Mouse (Mus musculus) gastrocnemius, postnatal 10 days (tissue): ENCODE measurements around the gene Tfap2d. TPM values are rescaled to one million over a fixed set of nuclear protein-coding genes. Genes with fewer than 3 reads are reported as not detected.

Source experiments
- DNase-seq: peaks from one replicate; pipeline ENCODE4 v3.0.0; 2021; ENCODE audit warnings: mixed read lengths
- long read RNA-seq, 2 experiments: library from polyadenylated mRNA; stranded (forward); transcript quantifications; one replicate each; pipeline ENCODE4 v2.0.0; 2021
- total RNA-seq, 2 experiments: library from RNA; stranded (reverse); gene quantifications; 2 replicates each; pipeline ENCODE4 v1.2.3; 2021

Gene Tfap2d
- total RNA-seq = not detected
- long read RNA-seq, experiment 1 = 0 reads
- long read RNA-seq, experiment 2 = 0 reads

DNA sequence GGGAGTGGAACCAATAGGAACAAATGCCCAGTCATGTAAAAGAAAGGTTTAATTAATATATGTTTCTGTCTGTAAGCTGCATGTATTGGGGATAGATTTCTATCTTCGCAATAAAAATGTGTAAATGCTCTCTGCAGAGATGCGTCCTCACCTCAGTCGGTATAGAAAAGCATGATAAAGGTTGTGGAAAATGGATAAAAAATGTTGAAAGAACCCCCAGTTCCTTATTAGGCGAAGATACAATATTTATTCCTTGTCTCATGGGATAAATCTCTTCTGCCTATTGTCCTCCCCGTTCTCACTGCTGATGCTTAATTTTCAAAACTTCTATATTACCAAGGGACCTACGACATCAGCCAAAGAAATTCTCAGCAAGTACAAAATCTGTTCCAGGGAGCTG lies at the start of gene Tfap2d:
TSS of gene Tfap2d (plus strand) at position 392 of the 400 bp plus-strand sequence.
- DNase-seq = no peak

- DNase-seq = no peak
Observed at GRCm38 (mm10) chr1:19056300-19056699, 46.5 kb upstream of the Tfap2d start.

- DNase-seq = no peak
Observed at GRCm38 (mm10) chr1:19056861-19057260, 46.0 kb upstream of the Tfap2d start.

DNA sequence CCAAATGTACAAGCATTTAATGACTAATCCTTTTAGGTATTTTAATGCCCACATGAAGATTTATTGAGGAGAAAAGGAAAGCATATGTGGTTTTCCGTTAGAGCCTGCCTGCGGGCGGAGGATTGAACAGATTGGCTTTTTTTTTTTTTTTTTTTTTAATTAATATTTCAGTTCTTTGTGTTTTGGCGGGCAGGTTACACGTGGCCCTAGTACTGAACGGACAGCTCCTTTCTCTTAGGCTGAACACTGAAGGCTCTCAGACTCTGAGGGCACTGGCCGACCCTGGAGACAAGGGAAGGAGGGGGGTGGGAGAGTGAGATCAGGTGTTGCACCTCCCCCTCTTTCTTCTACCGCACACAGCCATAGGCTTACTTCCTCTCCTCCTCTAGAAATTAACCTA lies 14.7 kb upstream of the Tfap2d start:
- no peak for DNase-seq

DNA sequence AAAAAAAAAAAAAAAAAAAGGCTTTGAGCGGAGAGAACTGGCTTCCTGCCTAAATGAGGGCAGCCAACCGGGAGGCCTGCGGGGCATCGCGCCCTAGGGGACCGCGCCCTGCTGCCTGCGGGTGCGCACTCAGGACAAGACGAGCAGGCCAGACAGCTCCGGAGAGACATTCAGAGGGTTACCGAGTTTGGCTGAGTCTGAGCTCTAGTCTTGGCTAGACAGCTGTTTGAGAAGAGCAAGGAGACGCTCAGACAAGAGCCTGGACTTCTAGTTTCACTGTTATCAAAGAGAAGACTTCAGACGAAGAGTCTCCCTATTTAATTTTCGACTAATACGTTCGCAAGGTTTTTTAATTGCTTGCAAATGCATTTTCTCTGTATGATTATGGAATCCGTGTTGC lies 5.9 kb upstream of the Tfap2d start:
- no peak for DNase-seq

- DNase-seq = no peak
Observed at GRCm38 (mm10) chr1:19103316-19103715, 494 bp downstream of the Tfap2d start.

GRCm38 (mm10) chr1:19103776-19104142 lies 937 bp downstream of the Tfap2d start:
- DNase-seq = no peak

DNA sequence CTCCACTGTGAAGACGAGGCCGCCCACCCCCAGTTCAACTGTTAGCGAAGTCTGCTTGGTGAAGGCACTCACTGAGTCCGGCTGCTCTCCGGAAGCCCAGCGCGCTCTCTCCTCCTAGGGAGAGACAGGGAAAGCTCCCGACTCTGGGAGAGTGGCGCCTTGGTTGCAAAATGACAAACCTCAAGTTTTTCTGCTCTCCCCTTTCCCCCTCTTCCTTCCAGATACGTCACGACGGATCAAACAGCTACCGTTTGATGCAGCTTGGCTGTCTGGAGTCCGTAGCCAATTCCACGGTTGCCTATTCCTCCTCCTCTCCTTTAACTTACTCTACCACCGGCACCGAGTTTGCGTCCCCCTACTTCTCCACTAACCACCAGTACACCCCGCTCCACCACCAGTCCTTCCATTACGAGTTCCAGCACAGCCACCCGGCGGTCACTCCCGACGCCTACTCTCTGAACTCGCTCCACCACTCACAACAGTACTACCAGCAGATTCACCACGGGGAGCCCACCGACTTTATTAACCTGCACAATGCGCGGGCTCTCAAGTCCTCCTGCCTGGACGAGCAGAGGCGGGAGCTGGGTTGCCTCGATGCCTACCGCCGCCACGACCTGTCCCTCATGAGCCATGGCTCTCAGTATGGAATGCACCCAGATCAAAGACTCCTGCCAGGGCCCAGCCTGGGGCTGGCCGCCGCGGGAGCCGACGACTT lies 1.5 kb downstream of the Tfap2d start:
- peak; percentile 2 for DNase-seq

- DNase-seq = no peak
Observed at GRCm38 (mm10) chr1:19106401-19106800, 3.6 kb downstream of the Tfap2d start.

- no peak for DNase-seq
Observed at GRCm38 (mm10) chr1:19106841-19107800, 4.3 kb downstream of the Tfap2d start.

DNA sequence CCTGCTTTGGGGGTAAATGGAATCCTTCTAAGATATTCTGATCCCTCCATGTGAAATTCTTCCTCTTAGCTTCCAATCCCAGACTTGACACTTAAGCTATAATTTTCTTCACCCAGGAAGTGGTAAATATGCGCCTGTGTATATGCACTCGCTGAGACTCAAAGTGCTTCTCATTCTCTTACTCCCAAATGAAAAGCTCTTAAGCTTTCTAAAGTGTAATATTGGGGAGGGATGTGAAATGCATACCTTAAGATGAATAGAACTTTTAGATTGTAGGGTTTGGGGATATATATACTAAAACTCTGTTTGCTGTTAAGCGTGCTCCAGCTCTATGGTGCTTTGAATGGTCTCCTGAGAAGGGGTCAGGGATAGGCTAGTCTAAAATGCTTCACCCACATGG lies 5.0 kb downstream of the Tfap2d start:
- DNase-seq = no peak

- DNase-seq = peak; percentile 6
Observed at GRCm38 (mm10) chr1:19109711-19110110, 6.9 kb downstream of the Tfap2d start.

DNA sequence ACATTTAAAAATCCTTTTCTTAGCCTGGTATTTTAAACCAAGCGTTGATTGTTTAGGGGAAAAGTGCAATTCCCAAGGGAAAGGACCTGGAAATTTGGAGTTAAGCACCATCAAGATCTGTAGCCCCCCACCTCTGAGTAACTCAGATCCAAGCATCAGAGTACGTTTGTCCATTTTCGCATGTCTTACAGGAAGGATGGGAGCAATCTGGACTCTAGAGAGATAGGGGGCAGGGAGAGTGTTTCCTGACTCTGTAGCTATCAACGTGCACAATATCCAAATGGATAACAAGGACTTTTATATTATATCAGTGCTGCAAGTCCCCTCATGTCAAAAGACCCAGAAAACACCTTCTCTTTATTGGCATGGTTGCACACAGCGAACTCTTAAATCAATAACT lies 7.4 kb downstream of the Tfap2d start:
- no peak for DNase-seq

DNA sequence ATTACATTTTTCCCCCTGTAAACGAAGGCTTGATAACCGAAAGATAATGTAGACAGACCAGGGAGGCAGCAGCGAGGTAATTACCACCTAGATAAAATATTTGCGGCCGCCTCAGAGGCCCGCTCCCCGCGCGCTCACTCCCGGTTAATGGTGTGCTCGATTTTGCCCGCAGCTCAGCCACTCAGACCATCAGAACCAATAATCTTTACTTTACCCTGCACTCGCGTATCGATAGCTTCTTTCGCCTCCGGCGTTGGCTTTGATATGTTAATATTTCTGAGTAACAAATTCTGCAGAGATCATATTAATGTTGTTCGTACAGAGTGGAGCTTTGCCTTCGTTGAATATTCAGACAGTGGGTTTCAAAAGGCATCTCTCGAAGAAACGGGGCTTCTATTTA lies 8.2 kb downstream of the Tfap2d start:
- DNase-seq = no peak

DNA sequence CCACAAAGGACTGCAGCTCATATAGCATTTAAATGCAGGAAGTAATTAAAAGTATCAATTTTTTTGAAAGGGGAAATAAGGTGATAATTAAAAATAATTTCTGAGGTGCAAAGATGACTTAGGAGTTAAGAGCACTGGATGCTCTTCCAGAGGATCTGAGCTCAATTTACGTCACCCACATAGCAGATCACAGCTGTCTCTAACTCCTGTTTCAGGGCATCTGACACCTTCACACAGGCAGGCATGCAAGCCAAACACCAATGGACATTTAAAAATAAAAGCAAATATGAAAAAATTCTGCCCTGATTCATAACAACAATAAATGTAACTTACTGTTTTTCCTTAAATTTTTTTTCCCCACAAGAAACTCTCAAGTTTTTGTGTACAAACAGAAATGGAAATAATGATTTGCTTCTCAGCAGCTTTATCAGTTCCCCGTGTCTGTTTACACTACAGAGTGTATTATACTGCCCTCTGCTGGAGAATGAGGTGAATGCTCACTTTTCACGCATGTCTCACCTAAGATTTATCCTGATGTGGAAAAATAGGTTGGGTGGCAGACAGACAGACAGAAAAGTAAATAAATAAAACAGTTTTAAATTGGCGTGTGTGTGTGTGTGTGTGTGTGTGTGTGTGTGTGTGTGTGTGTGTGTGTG lies 76.0 kb downstream of the Tfap2d start:
- DNase-seq = no peak

GRCm38 (mm10) chr1:19205649-19206048 lies 102.8 kb downstream of the Tfap2d start:
- peak; percentile 23 for DNase-seq

- no peak for DNase-seq
Observed at GRCm38 (mm10) chr1:19206194-19206593, 103.4 kb downstream of the Tfap2d start.

DNA sequence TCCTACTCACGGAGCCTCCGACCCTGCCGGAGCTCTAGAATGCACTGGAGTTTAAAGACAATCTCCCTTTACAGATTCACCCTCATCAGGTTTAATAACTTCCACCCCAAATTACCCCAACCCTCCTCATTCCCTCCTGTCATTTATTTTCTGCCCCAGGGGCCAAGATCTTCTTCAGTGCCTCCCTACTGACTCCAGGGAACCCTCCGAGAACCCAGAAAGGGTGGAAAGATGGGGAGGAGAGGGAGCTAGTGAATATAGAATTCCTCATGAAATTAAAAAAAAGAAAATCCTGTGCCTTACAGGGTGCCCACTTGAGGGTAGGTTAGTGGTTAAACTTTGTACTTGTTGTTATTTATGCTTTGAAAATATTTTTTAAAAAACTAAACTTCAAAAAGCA lies 104.8 kb downstream of the Tfap2d start:
- no peak for DNase-seq

GRCm38 (mm10) chr1:19208641-19209358 lies 106.0 kb downstream of the Tfap2d start, which contains the start of gene Tfap2b:
Gene Tfap2b (plus strand): TSS chr1:19208914.
- DNase-seq = no peak

DNA sequence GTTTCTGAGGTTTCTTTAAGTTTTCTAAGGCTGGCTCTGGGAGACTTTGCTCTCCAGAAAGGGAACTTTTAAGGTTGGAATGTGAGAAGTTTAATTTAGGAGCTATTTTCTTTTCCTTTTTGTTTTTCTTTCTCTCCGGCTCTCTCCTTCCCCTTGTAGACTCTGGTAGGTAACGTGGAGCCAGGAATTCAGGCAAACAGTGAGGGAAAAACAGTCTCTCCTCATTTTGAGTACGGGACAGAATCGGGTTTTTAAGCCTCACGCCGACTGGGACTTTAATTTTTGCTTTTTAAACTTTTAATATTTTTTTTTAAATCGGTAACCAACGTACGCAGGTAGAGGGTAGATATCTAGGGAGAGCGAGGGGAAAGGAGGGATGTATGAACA lies 106.5 kb downstream of the Tfap2d start:
- DNase-seq = no peak

DNA sequence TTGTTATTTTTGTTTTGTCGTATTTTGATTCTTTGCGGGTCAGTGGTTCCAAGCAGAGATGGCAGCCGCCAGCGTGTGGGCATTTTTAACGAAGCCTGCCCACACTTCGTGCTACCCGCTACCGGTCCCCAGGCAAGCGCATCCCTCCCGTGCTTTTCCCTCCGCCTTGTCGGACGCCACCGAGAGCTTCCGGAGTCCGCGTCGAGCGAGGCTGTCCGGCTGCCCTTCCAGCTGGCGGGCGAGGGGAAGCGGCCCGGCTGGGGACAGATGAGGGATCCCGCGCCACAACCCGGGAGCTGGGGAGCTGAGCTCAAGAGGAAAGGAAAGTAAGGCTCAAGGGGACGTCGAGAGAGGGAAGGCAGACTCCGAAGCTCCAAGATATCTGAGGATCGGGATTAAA lies 107.0 kb downstream of the Tfap2d start:
- peak; percentile 12 for DNase-seq
